Mouse (Mus musculus): ENCODE measurements around the gene Nck2. TPM values are rescaled to one million over a fixed set of nuclear protein-coding genes. Genes with fewer than 3 reads are reported as not detected.
A peak's percentile ranks its signal among the peaks of the same experiment; 100 is the strongest.

Gene Nck2
- polyA plus RNA-seq, 1 experiment from 2014 or later: 17.1 TPM

DNA sequence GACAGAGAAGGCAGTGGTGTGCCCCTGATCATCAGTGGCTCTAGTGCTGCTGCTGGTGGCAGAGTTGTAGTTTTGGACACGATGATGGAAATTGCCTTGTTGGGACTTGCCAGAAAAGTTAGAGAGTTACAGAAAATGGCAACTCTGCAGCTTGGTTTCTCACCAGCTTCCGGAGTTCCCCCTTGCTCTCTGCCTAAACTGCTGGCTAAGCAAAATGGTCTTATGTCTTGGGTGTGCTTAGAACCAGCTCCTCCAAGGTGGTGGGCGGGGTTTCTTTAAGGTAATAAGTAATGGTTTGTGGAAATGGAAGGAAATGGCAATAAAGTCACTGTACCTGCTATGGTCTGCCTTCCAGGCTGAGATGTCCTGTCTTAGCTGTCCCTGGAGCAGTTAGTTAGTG, 33.6 kb downstream of the Nck2 start:
- no peak for ATAC-seq
- no peak overlapping the region for H3K4me3 ChIP-seq (ENCODE audit: low read depth, low read length)
- no peaks in the 10 kb centered on the region for H3K9me3 ChIP-seq (ENCODE audit: control insufficient read depth)
- TF ChIP-seq CTCF (IDR thresholded peaks at IDR 0.05; ENCODE audit: low read depth): no peak
- 77% methylated on average over 3 of the region's 3 CpGs for WGBS
- no peaks in the 10 kb centered on the region; the same call in 1 of the 2 replicates for H3K36me3 ChIP-seq (ENCODE audit: control insufficient read depth, insufficient read depth)
- no peak overlapping the region for H3K9ac ChIP-seq (ENCODE audit: low read depth, low read length)
- no peaks in the 10 kb centered on the region for H3K27me3 ChIP-seq (replicated peaks; ENCODE audit: control insufficient read depth, insufficient read depth, low read length)
- peaks cover 16% of the 10 kb centered on the region for H3K4me1 ChIP-seq (replicated peaks; ENCODE audit: control insufficient read depth, insufficient read depth, low read length)
- H3K4me2 ChIP-seq (replicated peaks; ENCODE audit: low read depth): no peak overlapping the region
- H3K27ac ChIP-seq (ENCODE audit: low read depth, low read length): no peak overlapping the region

DNA sequence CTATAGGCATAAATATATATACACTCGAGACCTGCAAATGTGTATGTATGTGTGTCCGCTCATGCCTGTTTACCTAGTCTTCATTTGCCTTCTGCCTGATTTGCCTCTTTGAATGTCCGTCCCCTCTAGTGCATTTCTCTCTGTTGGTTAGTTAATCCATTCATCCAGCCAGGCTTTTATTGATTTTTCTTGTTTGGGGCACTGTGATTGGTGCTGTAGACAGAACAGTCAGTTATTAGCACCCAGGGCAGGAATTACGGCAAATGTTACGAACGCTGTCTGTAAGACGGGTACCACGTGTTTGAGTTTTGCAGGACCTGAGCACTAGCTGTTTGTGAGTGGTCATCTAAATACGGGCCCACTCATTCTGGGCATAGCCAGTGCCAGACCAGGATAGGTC, 40.8 kb downstream of the Nck2 start:
- Histone ChIP-seq H3K36me3 (ENCODE audit: control insufficient read depth, insufficient read depth) (no peaks in the 10 kb centered on the region; the same call in 1 of the 2 replicates), H3K27me3 (replicated peaks; ENCODE audit: control insufficient read depth, insufficient read depth, low read length) (no peaks in the 10 kb centered on the region), H3K27ac (ENCODE audit: low read depth, low read length) (no peak overlapping the region), H3K4me3 (ENCODE audit: low read depth, low read length) (no peak overlapping the region), H3K9ac (ENCODE audit: low read depth, low read length) (no peak overlapping the region), H3K4me1 (replicated peaks; ENCODE audit: control insufficient read depth, insufficient read depth, low read length) (peaks cover 23% of the 10 kb centered on the region), H3K4me2 (replicated peaks; ENCODE audit: low read depth) (no peak overlapping the region), H3K9me3 (ENCODE audit: control insufficient read depth) (no peaks in the 10 kb centered on the region)
- ATAC-seq: no peak
- 72% methylated on average over 9 of the region's 9 CpGs for WGBS
- no peak for TF ChIP-seq CTCF (IDR thresholded peaks at IDR 0.05; ENCODE audit: low read depth)

DNA sequence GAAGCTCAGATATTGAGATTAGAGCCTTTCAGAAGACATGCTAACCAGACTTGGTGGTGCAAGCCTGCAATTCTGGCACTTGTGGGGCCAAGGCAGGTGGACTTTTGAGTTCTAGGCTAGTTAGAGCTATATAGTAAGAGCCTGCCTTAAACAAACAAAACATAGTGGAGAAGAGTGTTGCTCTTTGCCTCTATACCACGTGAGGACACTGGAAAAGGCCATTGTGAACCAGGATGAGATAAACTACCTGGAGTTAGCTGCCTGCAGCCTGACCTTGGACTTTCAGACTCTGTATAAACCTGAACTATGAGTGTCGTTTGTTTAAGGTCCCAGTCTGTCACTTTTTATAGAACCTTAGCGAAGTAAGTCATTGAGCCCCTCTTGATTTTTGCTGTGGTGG, 42.1 kb downstream of the Nck2 start:
- no peak overlapping the region for H3K4me3 ChIP-seq (ENCODE audit: low read depth, low read length)
- H3K4me1 ChIP-seq (replicated peaks; ENCODE audit: control insufficient read depth, insufficient read depth, low read length): peaks cover 23% of the 10 kb centered on the region
- H3K4me2 ChIP-seq (replicated peaks; ENCODE audit: low read depth): 0 out of 2 replicates have a peak overlapping the region, but pooled peaks have one; percentile 24
- H3K9ac ChIP-seq (ENCODE audit: low read depth, low read length): no peak overlapping the region
- H3K27ac ChIP-seq (ENCODE audit: low read depth, low read length): no peak overlapping the region; the same call in 1 of the 2 replicates
- no peaks in the 10 kb centered on the region for H3K9me3 ChIP-seq (ENCODE audit: control insufficient read depth)
- no peak for TF ChIP-seq CTCF (IDR thresholded peaks at IDR 0.05; ENCODE audit: low read depth)
- ATAC-seq: peak; percentile 97
- H3K27me3 ChIP-seq (replicated peaks; ENCODE audit: control insufficient read depth, insufficient read depth, low read length): no peaks in the 10 kb centered on the region
- 37% methylated on average over 3 of the region's 3 CpGs for WGBS
- no peaks in the 10 kb centered on the region; the same call in 1 of the 2 replicates for H3K36me3 ChIP-seq (ENCODE audit: control insufficient read depth, insufficient read depth)

DNA sequence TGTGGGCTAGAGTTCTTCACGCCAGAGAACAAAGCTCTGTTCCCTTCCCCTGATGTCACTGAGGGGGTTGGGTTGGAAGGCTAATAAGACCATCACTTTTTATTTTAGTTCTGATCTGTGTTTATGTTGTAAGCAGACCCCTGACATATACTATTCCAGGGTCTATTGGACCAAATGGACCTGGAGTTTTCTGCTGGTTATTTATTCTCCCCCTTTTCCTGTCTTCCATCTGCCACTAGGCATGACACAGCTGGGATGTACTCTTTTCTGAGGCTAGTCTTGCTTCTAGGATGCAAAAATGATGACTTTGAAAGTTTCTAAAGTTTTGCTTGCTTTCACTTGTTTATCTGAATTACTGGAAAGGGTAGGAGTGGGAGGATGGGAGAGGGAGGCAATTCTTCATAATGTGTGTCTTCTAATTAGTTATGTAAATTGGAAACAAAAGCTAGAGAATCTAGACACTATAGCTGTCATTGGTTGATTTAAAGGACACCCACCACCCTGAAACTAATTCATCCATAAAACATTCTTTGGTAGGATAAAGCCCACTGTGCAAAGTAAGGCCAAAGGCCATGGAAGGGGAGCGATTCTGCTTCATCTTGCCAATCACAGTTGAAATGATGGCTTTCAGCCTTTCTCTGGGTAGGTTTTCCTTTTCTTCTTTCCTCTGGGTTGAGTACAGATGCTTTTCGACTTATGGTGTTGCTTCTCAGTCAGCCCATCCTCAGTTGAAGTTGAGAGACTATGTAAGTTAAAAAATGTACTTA, 42.8 kb downstream of the Nck2 start:
- Histone ChIP-seq H3K4me1 (replicated peaks; ENCODE audit: control insufficient read depth, insufficient read depth, low read length) (peaks cover 23% of the 10 kb centered on the region), H3K4me3 (ENCODE audit: low read depth, low read length) (no peak overlapping the region), H3K9me3 (ENCODE audit: control insufficient read depth) (no peaks in the 10 kb centered on the region), H3K4me2 (replicated peaks; ENCODE audit: low read depth) (0 out of 2 replicates have a peak overlapping the region, but pooled peaks have one; percentile 24), H3K27ac (ENCODE audit: low read depth, low read length) (no peak overlapping the region), H3K27me3 (replicated peaks; ENCODE audit: control insufficient read depth, insufficient read depth, low read length) (no peaks in the 10 kb centered on the region), H3K36me3 (ENCODE audit: control insufficient read depth, insufficient read depth) (no peaks in the 10 kb centered on the region; the same call in 1 of the 2 replicates), H3K9ac (ENCODE audit: low read depth, low read length) (no peak overlapping the region)
- no peak for ATAC-seq
- 71% methylated on average over 3 of the region's 3 CpGs for WGBS
- TF ChIP-seq CTCF (IDR thresholded peaks at IDR 0.05; ENCODE audit: low read depth): no peak

DNA sequence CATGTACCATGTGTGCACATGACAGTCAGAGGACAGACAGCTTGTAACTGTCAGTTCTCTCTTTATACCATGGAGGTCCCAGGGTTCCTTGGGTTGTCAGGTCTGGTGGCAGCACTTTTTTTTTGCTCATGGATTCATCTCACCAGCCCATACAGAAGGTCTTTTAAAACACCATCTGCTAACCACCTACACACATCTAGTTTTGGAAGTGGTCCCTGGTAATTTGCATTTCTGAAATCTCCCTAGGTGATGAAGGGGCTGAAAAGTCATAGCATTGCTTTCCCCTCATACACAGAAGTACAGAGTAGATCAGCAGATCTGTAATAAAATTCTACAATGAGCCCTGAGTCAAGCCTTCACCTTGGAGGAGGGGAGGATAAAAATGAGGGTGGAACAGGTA, 44.9 kb downstream of the Nck2 start:
- Histone ChIP-seq H3K4me3 (ENCODE audit: low read depth, low read length) (no peak overlapping the region), H3K36me3 (ENCODE audit: control insufficient read depth, insufficient read depth) (no peaks in the 10 kb centered on the region), H3K9me3 (ENCODE audit: control insufficient read depth) (no peaks in the 10 kb centered on the region), H3K27me3 (replicated peaks; ENCODE audit: control insufficient read depth, insufficient read depth, low read length) (no peaks in the 10 kb centered on the region), H3K4me1 (replicated peaks; ENCODE audit: control insufficient read depth, insufficient read depth, low read length) (peaks cover 27% of the 10 kb centered on the region), H3K9ac (ENCODE audit: low read depth, low read length) (no peak overlapping the region), H3K27ac (ENCODE audit: low read depth, low read length) (no peak overlapping the region), H3K4me2 (replicated peaks; ENCODE audit: low read depth) (no peak overlapping the region)
- no peak for TF ChIP-seq CTCF (IDR thresholded peaks at IDR 0.05; ENCODE audit: low read depth)
- ATAC-seq: no peak

DNA sequence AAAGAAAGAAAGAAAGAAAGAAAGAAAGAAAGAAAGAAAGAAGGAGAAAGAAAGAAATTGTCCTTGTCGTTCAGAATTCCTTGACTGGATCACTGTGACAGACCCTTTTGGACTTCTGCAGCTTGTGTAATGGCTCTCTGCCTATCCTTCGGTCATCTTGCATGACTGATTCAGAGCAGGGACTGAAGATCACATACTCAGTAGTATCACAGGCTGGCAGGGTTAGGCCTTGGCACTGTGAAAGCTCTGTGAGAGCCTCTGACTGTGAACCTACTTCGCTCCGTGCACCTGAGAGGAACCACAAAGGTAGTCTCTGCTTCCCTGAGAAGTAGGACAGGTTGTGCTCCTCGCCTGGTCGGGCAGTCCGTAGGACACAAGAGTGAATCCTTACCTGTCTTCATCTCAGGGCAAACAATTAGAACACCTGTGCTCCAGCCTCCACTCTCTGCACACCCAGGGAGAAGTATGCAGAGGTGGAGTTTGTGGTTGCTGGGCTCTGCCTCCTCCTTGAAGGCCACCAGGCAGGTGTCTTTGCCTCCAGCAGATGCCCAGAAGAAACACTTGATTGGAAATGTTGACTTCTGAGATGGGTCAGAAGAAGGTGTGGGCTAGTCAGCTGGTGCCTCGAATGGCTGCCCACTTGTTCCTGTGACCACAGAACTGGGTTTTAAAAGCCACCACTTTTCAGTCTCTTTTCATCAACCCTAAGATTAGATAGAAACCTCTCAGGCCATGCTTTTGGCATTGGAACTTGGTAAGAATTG, 47.3 kb downstream of the Nck2 start:
- Histone ChIP-seq H3K4me3 (ENCODE audit: low read depth, low read length) (no peak overlapping the region), H3K27me3 (replicated peaks; ENCODE audit: control insufficient read depth, insufficient read depth, low read length) (no peaks in the 10 kb centered on the region), H3K4me1 (replicated peaks; ENCODE audit: control insufficient read depth, insufficient read depth, low read length) (peaks cover 15% of the 10 kb centered on the region; the same call in 1 of the 2 replicates), H3K9me3 (ENCODE audit: control insufficient read depth) (no peaks in the 10 kb centered on the region), H3K4me2 (replicated peaks; ENCODE audit: low read depth) (no peak overlapping the region), H3K36me3 (ENCODE audit: control insufficient read depth, insufficient read depth) (no peaks in the 10 kb centered on the region), H3K9ac (ENCODE audit: low read depth, low read length) (no peak overlapping the region), H3K27ac (ENCODE audit: low read depth, low read length) (peak overlapping the region; percentile 21; the same call in 1 of the 2 replicates)
- no peak for ATAC-seq
- no peak for TF ChIP-seq CTCF (IDR thresholded peaks at IDR 0.05; ENCODE audit: low read depth)
- 89% methylated on average over 8 of the region's 8 CpGs for WGBS

Measured in intestine, postnatal 0 days (tissue).